Mouse (Mus musculus): ENCODE measurements at regions not wholly inside any gene's neighbourhood (a gene's known extent, or its start where the extent isn't known, plus 50 kb on each side); places are given as distances from the start of the nearest gene placed in this dataset.
A peak's percentile ranks its signal among the peaks of the same experiment; 100 is the strongest.

GRCm38 (mm10) chr6:16064691-16065090 lies 344.2 kb downstream of the Mdfic start:
- DNase-seq, result no peak

GRCm38 (mm10) chr6:16065121-16065520 lies 344.7 kb downstream of the Mdfic start:
- no peak for DNase-seq

GRCm38 (mm10) chr6:16076266-16076665 lies 355.8 kb downstream of the Mdfic start:
- no peak for DNase-seq

GRCm38 (mm10) chr6:16077195-16077810 lies 356.8 kb downstream of the Mdfic start:
- no peak for DNase-seq

- DNase-seq, result no peak
Measured at GRCm38 (mm10) chr6:16077917-16078316, 357.5 kb downstream of the Mdfic start.

- no peak for DNase-seq
Measured at GRCm38 (mm10) chr6:16086952-16087537, 366.6 kb downstream of the Mdfic start.

- no peak for DNase-seq
Measured at GRCm38 (mm10) chr6:16098761-16099160, 378.3 kb downstream of the Mdfic start.

GRCm38 (mm10) chr6:16141009-16141408 lies 420.5 kb downstream of the Mdfic start:
- no peak for DNase-seq

GRCm38 (mm10) chr6:16144538-16144937 lies 424.1 kb downstream of the Mdfic start:
- no peak for DNase-seq

- no peak for DNase-seq
Measured at GRCm38 (mm10) chr6:16150535-16150934, 430.1 kb downstream of the Mdfic start.

- no peak for DNase-seq
Measured at GRCm38 (mm10) chr6:16151478-16151877, 431.0 kb downstream of the Mdfic start.

- no peak for DNase-seq
Measured at GRCm38 (mm10) chr6:16152691-16153090, 432.2 kb downstream of the Mdfic start.

- no peak for DNase-seq
Measured at GRCm38 (mm10) chr6:16165012-16165411, 444.6 kb downstream of the Mdfic start.

GRCm38 (mm10) chr6:16171871-16172270 lies 451.4 kb downstream of the Mdfic start:
- DNase-seq, result no peak

- DNase-seq, result no peak
Measured at GRCm38 (mm10) chr6:16177313-16177712, 456.9 kb downstream of the Mdfic start.

- no peak for DNase-seq
Measured at GRCm38 (mm10) chr6:16187983-16188550, 467.6 kb downstream of the Mdfic start.

- DNase-seq, result no peak
Measured at GRCm38 (mm10) chr6:16212975-16213374, 492.5 kb downstream of the Mdfic start.

GRCm38 (mm10) chr6:16213635-16214034 lies 493.2 kb downstream of the Mdfic start:
- no peak for DNase-seq

- DNase-seq, result peak; percentile 55
Measured at GRCm38 (mm10) chr6:16221002-16221627, 500.7 kb downstream of the Mdfic start.

Data from kidney, postnatal 10 days (tissue).